In the genomic region with DNA sequence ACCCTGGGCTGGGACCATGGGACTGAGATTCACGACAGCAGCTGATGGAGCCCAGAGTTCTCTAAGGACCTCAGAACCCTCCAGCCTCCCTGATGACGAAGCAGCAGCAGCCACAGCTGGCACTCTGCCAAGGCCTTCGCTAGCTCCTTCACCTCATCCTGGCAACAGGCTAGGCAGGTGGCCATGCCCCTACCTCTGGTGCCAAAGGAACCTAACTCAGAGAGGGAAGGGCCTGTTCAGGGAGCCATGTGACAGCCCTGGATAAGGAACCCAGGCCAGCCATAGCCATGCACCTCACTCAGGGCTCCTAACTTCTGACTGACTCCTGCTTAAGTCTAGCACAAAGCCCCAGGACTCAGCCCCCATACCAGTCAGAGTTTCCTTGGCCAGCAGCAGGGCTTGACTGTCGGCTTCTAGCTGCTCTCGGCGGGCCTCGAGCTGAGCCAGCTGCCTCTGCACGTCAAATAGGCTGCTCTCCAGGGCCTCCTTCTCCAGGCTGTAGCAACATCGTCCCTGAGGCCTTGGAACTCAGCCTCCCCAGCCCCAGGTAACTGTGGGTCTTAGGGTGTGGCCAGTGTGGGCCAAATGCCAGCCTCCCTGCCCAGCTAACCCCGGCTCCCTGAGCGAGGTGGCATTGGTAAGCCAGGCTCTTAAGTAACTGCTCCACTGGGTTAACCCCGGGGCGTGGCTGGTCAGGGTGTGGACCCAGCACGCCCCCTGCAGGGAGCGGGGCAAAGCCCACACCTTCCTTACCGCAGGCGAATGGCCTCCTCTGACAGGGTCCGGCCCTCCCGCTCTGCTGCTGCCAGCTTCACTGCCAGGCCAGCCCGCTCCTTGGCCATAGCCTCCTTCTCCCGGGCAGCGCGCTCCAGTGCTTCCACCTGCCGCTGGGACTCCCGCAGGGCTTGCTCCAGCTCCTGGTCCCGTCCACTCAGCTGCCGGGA, we compare ENCODE assay signal across 9 mouse cellular contexts. TPM values are rescaled to one million over a fixed set of nuclear protein-coding genes. Genes with fewer than 3 reads are reported as not detected.
DNase-seq lines count a peak whose midpoint lies in the region; ATAC-seq and TF ChIP-seq lines count a peak whose summit lies in the region.
"Had no signal": no experiment of that assay in that cellular context is flagged by ENCODE, and none has a peak within 500 bp of the region (broad histone marks: within the 10 kb centered on the region; RNA-seq: fewer than 3 reads in every experiment).

No protein-coding gene starts in this region.

- TF ChIP-seq CTCF in midbrain, postnatal 0 days (IDR thresholded peaks at IDR 0.05), result no peak

- no peaks in the 10 kb centered on the region for H3K9me3 ChIP-seq in midbrain, embryonic 10.5 days (replicated peaks)
- no peaks in the 10 kb centered on the region for H3K9me3 ChIP-seq in midbrain, postnatal 0 days (ENCODE audit: low read length)
- H3K9me3 ChIP-seq in neural tube, embryonic 14.5 days (ENCODE audit: control insufficient read depth, low read length), result no peaks in the 10 kb centered on the region
- H3K9me3 ChIP-seq: megakaryocyte, embryonic 14.5 days had no signal

- WGBS in midbrain, embryonic 10.5 days, result 88% methylated on average over 27 of the region's 27 CpGs
- WGBS in midbrain, postnatal 0 days, result 78% methylated on average over 27 of the region's 27 CpGs
- WGBS in neural tube, embryonic 14.5 days, result 76% methylated on average over 27 of the region's 27 CpGs

- no peak overlapping the region for H3K9ac ChIP-seq in midbrain, postnatal 0 days (replicated peaks; ENCODE audit: low read length, poor library complexity, severe bottlenecking)
- H3K9ac ChIP-seq in neural tube, embryonic 14.5 days (replicated peaks; ENCODE audit: low read depth, low read length), result no peak overlapping the region

- no peak overlapping the region for H3K4me2 ChIP-seq in midbrain, postnatal 0 days (ENCODE audit: low read depth, low read length, poor library complexity, severe bottlenecking)
- no peak overlapping the region for H3K4me2 ChIP-seq in neural tube, embryonic 14.5 days (ENCODE audit: low read depth, low read length)

- no peak for DNase-seq in midbrain, embryonic 10.5 days (ENCODE audit: low spot score)
- no peak for DNase-seq in midbrain, postnatal 0 days (ENCODE audit: low spot score)
- DNase-seq in kidney, postnatal 14 days, result peak; percentile 67
- DNase-seq in right cerebral cortex, adult 18-20 months, result no peak
- no peak for DNase-seq in layer of hippocampus, postnatal 25 days (ENCODE audit: extremely low spot score in 1 of 2, low spot score in 1 of 2)
- no peak for DNase-seq in thymus, postnatal 4 days

- peaks cover 96% of the 10 kb centered on the region for H3K36me3 ChIP-seq in midbrain, embryonic 10.5 days
- peaks cover 50% of the 10 kb centered on the region for H3K36me3 ChIP-seq in midbrain, postnatal 0 days (ENCODE audit: insufficient read depth, low read length)
- H3K36me3 ChIP-seq in neural tube, embryonic 14.5 days (ENCODE audit: control insufficient read depth, insufficient read depth, low read length), result no peaks in the 10 kb centered on the region; the same call in 1 of the 2 replicates

- H3K27me3 ChIP-seq in midbrain, embryonic 10.5 days (ENCODE audit: low read depth, poor library complexity, severe bottlenecking), result no peaks in the 10 kb centered on the region
- no peaks in the 10 kb centered on the region for H3K27me3 ChIP-seq in midbrain, postnatal 0 days (ENCODE audit: insufficient read depth, low read length)
- H3K27me3 ChIP-seq in neural tube, embryonic 14.5 days (ENCODE audit: control insufficient read depth, insufficient read depth, low read length), result no peaks in the 10 kb centered on the region

- H3K4me3 ChIP-seq in midbrain, embryonic 10.5 days, result no peak overlapping the region
- no peak overlapping the region for H3K4me3 ChIP-seq in midbrain, postnatal 0 days (ENCODE audit: low read depth, low read length)
- H3K4me3 ChIP-seq in neural tube, embryonic 14.5 days (ENCODE audit: low read depth, low read length), result no peak overlapping the region
- H3K4me3 ChIP-seq: megakaryocyte, embryonic 14.5 days had no signal

- H3K4me1 ChIP-seq in midbrain, embryonic 10.5 days, result no peaks in the 10 kb centered on the region
- no peaks in the 10 kb centered on the region for H3K4me1 ChIP-seq in midbrain, postnatal 0 days (ENCODE audit: insufficient read depth, low read length)
- no peaks in the 10 kb centered on the region for H3K4me1 ChIP-seq in neural tube, embryonic 14.5 days (ENCODE audit: control insufficient read depth, insufficient read depth, low read length)

- no peak for ATAC-seq in midbrain, postnatal 0 days (ENCODE audit: low FRiP score)
- peak; percentile 20; the same call in 1 of the 2 replicates for ATAC-seq in erythroblast, adult 5-6 weeks (replicated peaks; ENCODE audit: low FRiP score, poor library complexity, severe bottlenecking)
- 0 out of 2 replicates have a peak, but pooled peaks have one; percentile 39 for ATAC-seq in neural tube, embryonic 14.5 days (ENCODE audit: low read depth)

- 0 out of 2 replicates have a peak overlapping the region, but pooled peaks have one; percentile 17 for H3K27ac ChIP-seq in midbrain, embryonic 10.5 days (replicated peaks)
- H3K27ac ChIP-seq in midbrain, postnatal 0 days (ENCODE audit: low read depth, low read length), result no peak overlapping the region
- no peak overlapping the region for H3K27ac ChIP-seq in neural tube, embryonic 14.5 days (ENCODE audit: low read depth, low read length)

RNA-seq across cellular contexts. Expression of gene Mfap2, which starts 23.7 kb away (rescaled TPM):
- 260 and 321 TPM in 2 replicates for polyA plus RNA-seq in midbrain, embryonic 10.5 days (2016; fragmentation: Nextera tagmentation; extraction: Ambion mirVana)
- 19.5 and 32.4 TPM in 2 replicates for total RNA-seq in midbrain, postnatal 0 days (2014; rRNA removed)
- polyA plus RNA-seq in midbrain, postnatal 0 days (2015; fragmentation: Nextera tagmentation; extraction: Ambion mirVana), result 103 and 104 TPM in 2 replicates
- total RNA-seq in erythroblast, adult 5-6 weeks (2015; ENCODE audit: low replicate concordance), result not detected in 2 replicates
- not detected in 2 replicates for total RNA-seq in erythroblast, adult 5-6 weeks (2017; ENCODE audit: low replicate concordance)
- polyA plus RNA-seq in neural tube, embryonic 14.5 days (2014; fragmentation: Nextera tagmentation; extraction: Ambion mirVana), result 109 and 229 TPM in 2 replicates
- total RNA-seq in layer of hippocampus, postnatal 25 days (2021), result 1 to 10 TPM; 5.2 to 5.7 TPM

RNA-seq across cellular contexts. Expression of gene Crocc, which starts 26.5 kb away (rescaled TPM):
- 10.8 and 11.0 TPM in 2 replicates for polyA plus RNA-seq in midbrain, embryonic 10.5 days (2016; fragmentation: Nextera tagmentation; extraction: Ambion mirVana)
- total RNA-seq in midbrain, postnatal 0 days (2014; rRNA removed), result 22.0 and 33.2 TPM in 2 replicates
- polyA plus RNA-seq in midbrain, postnatal 0 days (2015; fragmentation: Nextera tagmentation; extraction: Ambion mirVana), result 3.2 and 4.2 TPM in 2 replicates
- total RNA-seq in erythroblast, adult 5-6 weeks (2015; ENCODE audit: low replicate concordance), result not detected in 2 replicates
- 0.34 and 4.9 TPM in 2 replicates for total RNA-seq in erythroblast, adult 5-6 weeks (2017; ENCODE audit: low replicate concordance)
- polyA plus RNA-seq in neural tube, embryonic 14.5 days (2014; fragmentation: Nextera tagmentation; extraction: Ambion mirVana), result 4.8 and 5.2 TPM in 2 replicates
- 10 to 100 TPM; 46.3 to 73.9 TPM for total RNA-seq in layer of hippocampus, postnatal 25 days (2021)

RNA-seq across cellular contexts. Expression of gene Necap2, which starts 44.3 kb away (rescaled TPM):
- 54.8 TPM in 2 replicates for polyA plus RNA-seq in midbrain, embryonic 10.5 days (2016; fragmentation: Nextera tagmentation; extraction: Ambion mirVana)
- total RNA-seq in midbrain, postnatal 0 days (2014; rRNA removed), result 51.4 and 54.5 TPM in 2 replicates
- polyA plus RNA-seq in midbrain, postnatal 0 days (2015; fragmentation: Nextera tagmentation; extraction: Ambion mirVana), result 42.2 and 51.1 TPM in 2 replicates
- 41.0 and 58.6 TPM in 2 replicates for total RNA-seq in erythroblast, adult 5-6 weeks (2015; ENCODE audit: low replicate concordance)
- total RNA-seq in erythroblast, adult 5-6 weeks (2017; ENCODE audit: low replicate concordance), result 68.0 and 75.4 TPM in 2 replicates
- 37.0 and 49.9 TPM in 2 replicates for polyA plus RNA-seq in neural tube, embryonic 14.5 days (2014; fragmentation: Nextera tagmentation; extraction: Ambion mirVana)
- 10 to 100 TPM; 41.2 to 46.5 TPM for total RNA-seq in layer of hippocampus, postnatal 25 days (2021)

RNA-seq across cellular contexts. Expression of gene Atp13a2, which starts 47.2 kb away (rescaled TPM):
- polyA plus RNA-seq in midbrain, embryonic 10.5 days (2016; fragmentation: Nextera tagmentation; extraction: Ambion mirVana), result 42.5 and 56.5 TPM in 2 replicates
- total RNA-seq in midbrain, postnatal 0 days (2014; rRNA removed), result 379 and 419 TPM in 2 replicates
- 182 and 201 TPM in 2 replicates for polyA plus RNA-seq in midbrain, postnatal 0 days (2015; fragmentation: Nextera tagmentation; extraction: Ambion mirVana)
- 6.7 and 10.0 TPM in 2 replicates for total RNA-seq in erythroblast, adult 5-6 weeks (2015; ENCODE audit: low replicate concordance)
- 4.9 and 5.9 TPM in 2 replicates for total RNA-seq in erythroblast, adult 5-6 weeks (2017; ENCODE audit: low replicate concordance)
- polyA plus RNA-seq in neural tube, embryonic 14.5 days (2014; fragmentation: Nextera tagmentation; extraction: Ambion mirVana), result 155 and 160 TPM in 2 replicates
- 100 to 1,000 TPM; 168 to 172 TPM for total RNA-seq in layer of hippocampus, postnatal 25 days (2021)

RNA-seq across cellular contexts. Expression of gene Spata21, which starts 54.3 kb away (rescaled TPM):
- 0.05 and 0.20 TPM in 2 replicates for polyA plus RNA-seq in midbrain, embryonic 10.5 days (2016; fragmentation: Nextera tagmentation; extraction: Ambion mirVana)
- total RNA-seq in midbrain, postnatal 0 days (2014; rRNA removed), result 0.27 and 4.4 TPM in 2 replicates
- polyA plus RNA-seq in midbrain, postnatal 0 days (2015; fragmentation: Nextera tagmentation; extraction: Ambion mirVana), result 0.25 and 1.4 TPM in 2 replicates
- not detected in 2 replicates for total RNA-seq in erythroblast, adult 5-6 weeks (2015; ENCODE audit: low replicate concordance)
- total RNA-seq in erythroblast, adult 5-6 weeks (2017; ENCODE audit: low replicate concordance), result not detected in 2 replicates
- polyA plus RNA-seq in neural tube, embryonic 14.5 days (2014; fragmentation: Nextera tagmentation; extraction: Ambion mirVana), result 0.50 and 0.79 TPM in 2 replicates
- under 1 TPM; 0.17 to 0.21 TPM for total RNA-seq in layer of hippocampus, postnatal 25 days (2021)

Comparison
In these comparisons a context has a peak if more than half of its experiments do, and no peak if none do; other contexts are left out.
1. RNA of gene Mfap2, which starts 23.7 kb away (total RNA-seq): 19.5 to 32.4 TPM in midbrain, postnatal 0 days and 5.2 to 5.7 TPM in layer of hippocampus, postnatal 25 days; not detected in erythroblast, adult 5-6 weeks; every median in the first group is over 4 times any median in the second.